Mouse (Mus musculus) c-Kit-negative CD71-positive TER-119-positive erythroid progenitor cells, embryonic 14.5 days (primary cell): ENCODE results near the gene Gm28047.
"Not testable (repeated sequence)": the region's sequence is repeated elsewhere in the genome, so short reads cannot be mapped to it uniquely, and the experiment has no call there.

ENCODE experiments used
- DNase-seq: peaks from one replicate; pipeline ENCODE4 v3.0.0-alpha.2; 2013; ENCODE audit warnings: low read depth, low spot score

The Gm28047 gene

GRCm38 (mm10) chr15:102624970-102625686, at the start of gene Gm28047, which contains the start of gene Atf7:
TSS of gene Gm28047 (minus strand) at chr15:102625067.
TSS of gene Atf7 (minus strand) at chr15:102625464.
- peak; percentile 97 for DNase-seq

DNA sequence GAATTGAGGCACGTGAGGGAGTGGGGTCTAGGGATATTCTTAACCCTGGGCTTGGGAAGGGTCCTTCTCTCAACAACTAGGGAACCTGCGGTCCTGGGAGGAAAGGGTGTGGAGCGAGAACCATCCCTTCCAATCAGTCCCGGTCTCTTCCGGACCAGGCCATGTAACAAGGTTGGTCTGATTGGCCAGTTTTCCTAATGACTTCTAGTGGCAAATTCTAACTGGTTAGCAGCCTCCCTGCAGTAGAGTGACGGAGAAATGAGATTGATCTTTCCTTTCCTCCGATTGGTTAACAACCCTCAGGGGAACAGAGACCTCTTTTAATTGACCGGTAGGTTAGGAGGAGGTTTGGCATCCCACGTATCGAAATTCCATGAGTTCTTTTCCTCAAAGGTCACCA, 48.7 kb upstream of the Gm28047 start:
- DNase-seq, result no peak

- DNase-seq, result no peak
Measured at GRCm38 (mm10) chr15:102672215-102673071, 47.6 kb upstream of the Gm28047 start, which contains the start of gene Atp5g2. TSS of gene Atp5g2 (minus strand) at chr15:102672352.

GRCm38 (mm10) chr15:102671721-102672214, 46.9 kb upstream of the Gm28047 start:
- DNase-seq, result no peak

GRCm38 (mm10) chr15:102670767-102671575, 46.1 kb upstream of the Gm28047 start:
- peak; percentile 90 for DNase-seq

- DNase-seq, result peak; percentile 3
Measured at GRCm38 (mm10) chr15:102670281-102670680, 45.4 kb upstream of the Gm28047 start.

- DNase-seq, result no peak
Measured at GRCm38 (mm10) chr15:102669571-102669970, 44.7 kb upstream of the Gm28047 start.

- DNase-seq, result peak; percentile 12
Measured at GRCm38 (mm10) chr15:102665494-102665893, 40.6 kb upstream of the Gm28047 start.

GRCm38 (mm10) chr15:102663825-102664224, 39.0 kb upstream of the Gm28047 start:
- DNase-seq, result no peak

GRCm38 (mm10) chr15:102662601-102663000, 37.7 kb upstream of the Gm28047 start:
- DNase-seq, result not testable (repeated sequence)

DNA sequence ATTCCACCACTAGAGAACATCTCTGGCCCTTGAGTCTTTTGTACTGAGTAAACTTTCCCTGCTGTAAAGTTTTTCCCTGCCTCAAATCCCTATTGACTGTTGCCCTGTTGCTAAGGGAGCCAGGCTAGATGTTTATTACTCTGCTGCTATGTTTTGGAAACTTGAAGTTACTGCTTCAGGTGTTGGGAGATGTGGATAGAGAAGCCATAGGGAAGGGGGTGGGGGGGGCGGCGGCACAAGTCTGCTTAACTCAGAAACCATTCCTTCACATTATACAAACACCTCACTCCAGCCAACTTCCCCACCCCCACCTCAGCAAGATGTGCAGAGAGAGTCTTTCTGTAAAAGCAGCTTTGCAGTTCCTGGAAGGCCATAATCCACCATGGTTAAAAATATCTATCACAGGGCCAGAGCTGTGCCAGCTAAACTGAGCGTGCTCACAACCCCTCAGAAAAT, 33.1 kb upstream of the Gm28047 start:
- DNase-seq, result no peak

DNA sequence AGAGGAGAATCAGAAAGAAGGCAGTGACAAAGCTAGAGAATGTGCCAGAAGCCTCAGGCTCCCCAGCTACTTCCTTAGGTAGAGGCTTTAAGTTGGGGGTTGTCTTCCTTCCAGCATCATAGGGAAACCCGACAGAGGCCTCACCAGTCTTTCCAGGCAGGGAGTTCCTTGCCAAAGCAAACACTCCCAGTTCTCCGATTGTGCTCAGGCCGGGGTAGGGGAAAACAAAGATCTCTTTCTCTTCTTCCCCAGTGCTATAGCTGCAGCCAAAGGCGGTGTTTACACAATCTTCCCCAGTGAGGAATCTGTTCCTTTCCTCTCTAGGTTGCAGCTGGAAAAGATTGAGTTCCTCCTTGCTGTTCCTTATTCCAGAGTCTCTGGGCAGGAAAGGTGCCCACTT, 31.8 kb upstream of the Gm28047 start:
- DNase-seq, result no peak

DNA sequence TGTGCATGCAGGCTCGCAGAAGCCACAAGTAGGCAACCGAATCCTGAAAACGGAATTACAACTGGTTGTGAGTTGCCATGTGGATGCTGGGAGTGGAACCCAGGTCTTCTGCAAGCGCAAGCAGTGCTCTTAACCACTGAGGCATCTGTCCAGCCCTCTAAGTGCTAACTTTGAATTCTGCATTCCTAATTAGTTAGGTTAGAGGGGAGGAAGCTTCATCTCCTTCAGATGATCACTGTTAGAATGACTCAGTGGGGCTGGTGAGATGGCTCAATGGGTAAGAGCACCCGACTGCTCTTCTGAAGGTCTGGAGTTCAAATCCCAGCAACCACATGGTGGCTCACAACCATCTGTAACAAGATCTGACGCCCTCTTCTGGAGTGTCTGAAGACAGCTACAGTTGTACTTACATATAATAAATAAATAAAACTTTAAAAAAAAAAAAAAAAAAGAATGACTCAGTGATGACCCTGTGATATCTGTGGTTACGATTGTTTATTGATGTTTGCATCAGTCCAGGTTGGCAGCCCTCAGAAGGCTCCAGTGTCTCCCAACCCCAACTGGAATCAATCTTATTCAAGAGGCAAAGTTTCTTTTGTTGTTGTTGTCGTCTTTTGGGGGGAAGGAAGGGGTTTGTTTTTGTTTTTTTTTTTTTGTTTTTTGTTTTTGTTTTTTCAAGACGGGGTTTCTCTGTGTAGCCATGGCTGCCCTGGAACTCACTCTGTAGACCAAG, 27.2 kb upstream of the Gm28047 start:
- not testable (repeated sequence) for DNase-seq

DNA sequence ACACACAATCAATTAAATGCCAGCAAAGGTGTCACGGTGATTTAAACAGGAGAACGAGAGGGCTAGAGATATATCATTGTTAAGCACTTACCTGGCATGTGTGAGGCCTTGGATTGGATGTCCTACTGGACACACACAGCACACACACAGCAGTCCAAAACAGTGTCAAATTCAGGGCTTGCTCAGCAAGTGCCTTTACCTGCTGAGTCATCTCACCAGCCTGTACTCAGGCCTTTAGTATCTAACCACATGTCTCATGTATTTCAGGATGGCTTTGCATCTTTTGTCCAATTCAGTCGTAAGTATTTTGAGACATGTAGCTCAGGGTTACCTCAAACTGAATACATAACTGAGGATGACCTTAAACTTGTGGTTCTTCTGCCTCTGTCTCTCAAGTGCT, 26.2 kb upstream of the Gm28047 start:
- no peak for DNase-seq

DNA sequence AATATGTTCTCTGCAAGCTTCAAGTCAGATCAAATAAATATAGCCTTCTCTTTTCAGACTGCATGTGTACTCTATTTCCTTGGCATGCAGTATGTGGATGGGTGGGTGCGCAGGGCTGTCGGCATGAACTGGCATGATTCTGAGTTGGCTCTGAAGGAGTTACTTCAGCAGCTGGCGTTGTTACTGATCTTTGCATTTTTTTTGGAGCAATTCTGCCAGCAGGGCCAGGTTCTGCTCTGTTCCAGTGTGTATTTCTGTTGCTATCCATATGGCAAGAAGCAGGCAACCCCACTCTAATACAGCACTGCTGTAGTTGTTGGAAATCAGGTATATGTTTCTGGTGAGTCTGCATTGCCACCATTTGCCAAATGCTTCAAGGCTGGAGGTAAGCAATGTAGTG, 10.9 kb upstream of the Gm28047 start:
- no peak for DNase-seq

DNA sequence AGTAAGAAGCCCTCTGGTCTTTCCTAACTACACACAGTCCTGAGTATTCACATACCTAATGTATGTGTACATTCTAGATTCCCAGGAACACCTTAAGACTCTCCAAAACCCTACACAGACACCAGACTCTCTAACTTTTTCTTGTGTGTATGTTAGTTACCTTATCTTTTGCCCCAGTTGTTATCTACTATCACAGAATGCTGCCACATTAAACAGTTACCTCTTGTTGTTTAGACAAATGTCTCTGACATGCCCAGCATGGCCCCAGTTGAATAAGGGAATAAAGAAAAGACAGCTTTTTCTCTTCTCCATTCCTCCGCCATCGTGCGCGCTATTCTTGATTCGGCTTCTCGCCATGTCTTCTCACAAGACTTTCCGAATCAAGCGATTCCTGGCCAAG, 9.8 kb upstream of the Gm28047 start:
- DNase-seq, result no peak

- no peak for DNase-seq
Measured at GRCm38 (mm10) chr15:102625687-102626055, 804 bp upstream of the Gm28047 start.

- peak; percentile 11 for DNase-seq
Measured at GRCm38 (mm10) chr15:102624291-102624969, 437 bp downstream of the Gm28047 start.

- no peak for DNase-seq
Measured at GRCm38 (mm10) chr15:102623121-102623520, 1.7 kb downstream of the Gm28047 start.

GRCm38 (mm10) chr15:102622536-102622935, 2.3 kb downstream of the Gm28047 start:
- DNase-seq, result no peak
